Mouse (Mus musculus) lung, adult 2 months (tissue): ENCODE results near the gene Tcam1.

Experiments
- CTCF ChIP-seq: fragments of 200-500 bp; IDR thresholded peaks from 2 replicates; pipeline ENCODE4 v1.5.1; 2011; ENCODE audit warnings: mild to moderate bottlenecking, low read length, control low read depth; ENCODE audit not compliant: insufficient read depth
- POLR2A ChIP-seq: fragments of 200-500 bp; IDR thresholded peaks from 2 replicates; pipeline ENCODE4 v1.6.1; 2011; ENCODE audit warnings: low read depth, mild to moderate bottlenecking, control low read depth, low read length, borderline replicate concordance; ENCODE audit errors: extremely low read depth

DNA sequence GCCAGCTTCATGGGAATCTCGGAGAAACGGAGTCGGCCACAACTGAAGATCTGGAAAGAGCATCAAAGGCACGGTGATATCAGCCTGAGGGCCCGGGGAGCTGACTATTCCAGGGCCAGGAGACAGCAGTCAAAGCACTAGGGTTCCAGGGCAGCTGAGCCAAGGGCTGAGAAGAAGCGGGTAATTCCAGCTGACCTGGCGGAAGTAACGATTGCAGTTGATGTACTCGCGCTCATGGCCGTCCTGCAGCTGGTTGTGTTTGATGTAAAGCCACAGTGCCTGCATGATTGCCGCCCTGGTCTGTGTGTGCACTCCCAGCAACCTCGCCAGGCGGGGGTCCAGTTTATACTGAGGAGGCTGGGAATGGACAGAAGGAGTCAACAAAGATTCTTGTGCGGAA is 11.5 kb upstream of the Tcam1 start:
- TF ChIP-seq POLR2A: no peak
- no peak for TF ChIP-seq CTCF
